Mouse (Mus musculus): Measurements from ENCODE around the gene 1700030J22Rik.

DNA sequence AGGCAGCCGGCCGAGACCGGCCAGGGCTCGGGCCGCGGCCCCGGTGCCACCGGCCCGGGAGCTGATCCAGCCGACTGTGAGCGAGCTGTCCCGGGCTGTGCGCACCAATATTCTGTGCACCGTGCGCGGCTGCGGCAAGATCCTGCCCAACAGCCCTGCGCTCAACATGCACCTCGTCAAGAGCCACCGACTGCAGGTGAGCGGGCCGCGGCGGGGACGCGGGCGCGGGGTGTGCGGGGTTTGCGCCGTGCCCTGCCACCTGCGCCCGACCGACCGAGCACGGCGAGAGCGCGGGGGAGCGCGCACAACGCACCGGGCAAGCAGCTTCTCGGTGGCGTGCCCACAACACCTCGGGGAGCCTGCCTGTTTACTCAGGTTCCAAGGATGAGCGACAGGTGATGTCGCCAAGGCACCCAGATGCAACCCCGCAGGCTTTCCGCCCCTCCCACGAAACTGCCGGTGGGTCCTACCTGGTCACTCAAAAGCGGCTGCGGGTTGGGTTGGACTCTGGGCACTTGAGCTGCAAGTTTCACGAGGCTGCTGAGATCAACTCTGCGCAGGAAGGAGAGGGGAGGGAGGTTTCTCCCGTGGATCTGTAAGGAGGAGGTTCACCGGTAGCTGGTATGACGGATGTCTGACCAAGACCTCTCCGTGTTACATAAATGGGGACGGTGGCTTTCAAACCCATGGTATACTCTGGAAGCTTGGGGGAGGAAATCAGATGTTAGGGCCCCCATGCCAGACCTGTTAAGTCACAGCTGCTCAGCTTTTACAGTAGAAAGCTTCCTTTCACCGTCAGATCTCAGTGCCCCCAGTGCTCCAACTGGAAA lies 35.0 kb downstream of the 1700030J22Rik start:
- no peak for TF ChIP-seq CHD1 (IDR thresholded peaks at IDR 0.05; ENCODE audit: low read depth, low read length)
- no peak for TF ChIP-seq CTCF (conservative IDR thresholded peaks at IDR 0.05 in 1 of 2, IDR thresholded peaks at IDR 0.05 in 1 of 2; ENCODE audit: low read depth in 2 of 2, low read length in 2 of 2)
- no peak for TF ChIP-seq POLR2A (IDR thresholded peaks at IDR 0.05; ENCODE audit: low read depth, low read length)
- no peak for TF ChIP-seq ZMIZ1 (IDR thresholded peaks at IDR 0.05; ENCODE audit: low read depth, low read length)
- TF ChIP-seq KAT2A (IDR thresholded peaks at IDR 0.05; ENCODE audit: insufficient replicate concordance, low read length): no peak
- no peak for TF ChIP-seq ETS1 (conservative IDR thresholded peaks at IDR 0.05; ENCODE audit: low read depth, low read length)
- no peak for TF ChIP-seq HCFC1 (IDR thresholded peaks at IDR 0.05; ENCODE audit: low read depth, low read length)
- TF ChIP-seq UBTF (IDR thresholded peaks at IDR 0.05; ENCODE audit: low read depth, low read length): 0 out of 2 replicates have a peak, but pooled peaks have one; percentile 29
- TF ChIP-seq E2F4 (IDR thresholded peaks at IDR 0.05; ENCODE audit: insufficient replicate concordance, low read depth, low read length): no peak
